Mouse (Mus musculus): Measurements from ENCODE around the gene Nectin1. TPM values are rescaled to one million over a fixed set of nuclear protein-coding genes. Genes with fewer than 3 reads are reported as not detected.

Gene Nectin1
- polyA plus RNA-seq, 1 experiment from 2014 or later, result 3.7 TPM

- no peak; the same call in 1 of the 2 replicates for ATAC-seq (replicated peaks; ENCODE audit: low FRiP score, low read depth)
- no peak overlapping the region for H3K4me2 ChIP-seq (ENCODE audit: low read length)
- H3K4me1 ChIP-seq (replicated peaks; ENCODE audit: insufficient read depth, low read length), result no peaks in the 10 kb centered on the region
- 69% methylated on average over 11 of the region's 11 CpGs for WGBS
- TF ChIP-seq CTCF (IDR thresholded peaks at IDR 0.05; ENCODE audit: low read depth), result no peak
- DNase-seq (ENCODE audit: low spot score), result peak; percentile 87
- H3K36me3 ChIP-seq (ENCODE audit: insufficient read depth, low read length), result no peaks in the 10 kb centered on the region
- no peak overlapping the region for H3K9ac ChIP-seq (ENCODE audit: low read depth, low read length)
- H3K27me3 ChIP-seq (ENCODE audit: insufficient read depth, low read length), result no peaks in the 10 kb centered on the region
- H3K9me3 ChIP-seq (replicated peaks; ENCODE audit: low read length), result no peaks in the 10 kb centered on the region
- H3K4me3 ChIP-seq (replicated peaks; ENCODE audit: low read depth, low read length), result no peak overlapping the region
- H3K27ac ChIP-seq, result no peak overlapping the region
Measured at GRCm38 (mm10) chr9:43796841-43797740, 53.3 kb downstream of the Nectin1 start.

GRCm38 (mm10) chr9:43797746-43798145 is 54.0 kb downstream of the Nectin1 start:
- WGBS, result 32% methylated on average over 7 of the region's 7 CpGs
- peak; percentile 65 for DNase-seq (ENCODE audit: low spot score)

GRCm38 (mm10) chr9:43800525-43800924 is 56.7 kb downstream of the Nectin1 start:
- Histone ChIP-seq H3K27ac (no peak overlapping the region), H3K4me1 (replicated peaks; ENCODE audit: insufficient read depth, low read length) (no peaks in the 10 kb centered on the region), H3K27me3 (ENCODE audit: insufficient read depth, low read length) (no peaks in the 10 kb centered on the region), H3K9ac (ENCODE audit: low read depth, low read length) (no peak overlapping the region), H3K4me2 (ENCODE audit: low read length) (no peak overlapping the region), H3K4me3 (replicated peaks; ENCODE audit: low read depth, low read length) (no peak overlapping the region), H3K9me3 (replicated peaks; ENCODE audit: low read length) (no peaks in the 10 kb centered on the region), H3K36me3 (ENCODE audit: insufficient read depth, low read length) (no peaks in the 10 kb centered on the region)
- ATAC-seq (replicated peaks; ENCODE audit: low FRiP score, low read depth), result no peak
- no peak for DNase-seq (ENCODE audit: low spot score)
- no peak for TF ChIP-seq CTCF (IDR thresholded peaks at IDR 0.05; ENCODE audit: low read depth)
- 59% methylated on average over 2 of the region's 2 CpGs for WGBS

More at GRCm38 (mm10) chr9:43797746-43798145, 54.0 kb downstream of the Nectin1 start:
- ATAC-seq (replicated peaks; ENCODE audit: low FRiP score, low read depth), result no peak; the same call in 1 of the 2 replicates
- no peak for TF ChIP-seq CTCF (IDR thresholded peaks at IDR 0.05; ENCODE audit: low read depth)
- H3K4me2 ChIP-seq (ENCODE audit: low read length), result no peak overlapping the region
- H3K36me3 ChIP-seq (ENCODE audit: insufficient read depth, low read length), result no peaks in the 10 kb centered on the region
- H3K27me3 ChIP-seq (ENCODE audit: insufficient read depth, low read length), result no peaks in the 10 kb centered on the region
- H3K9me3 ChIP-seq (replicated peaks; ENCODE audit: low read length), result no peaks in the 10 kb centered on the region
- H3K27ac ChIP-seq, result no peak overlapping the region
- no peak overlapping the region for H3K9ac ChIP-seq (ENCODE audit: low read depth, low read length)
- no peak overlapping the region for H3K4me3 ChIP-seq (replicated peaks; ENCODE audit: low read depth, low read length)
- H3K4me1 ChIP-seq (replicated peaks; ENCODE audit: insufficient read depth, low read length), result no peaks in the 10 kb centered on the region

- Histone ChIP-seq H3K4me2 (ENCODE audit: low read length) (no peak overlapping the region), H3K27me3 (ENCODE audit: insufficient read depth, low read length) (no peaks in the 10 kb centered on the region), H3K4me3 (replicated peaks; ENCODE audit: low read depth, low read length) (no peak overlapping the region), H3K27ac (no peak overlapping the region), H3K9ac (ENCODE audit: low read depth, low read length) (no peak overlapping the region), H3K36me3 (ENCODE audit: insufficient read depth, low read length) (no peaks in the 10 kb centered on the region), H3K9me3 (replicated peaks; ENCODE audit: low read length) (no peaks in the 10 kb centered on the region), H3K4me1 (replicated peaks; ENCODE audit: insufficient read depth, low read length) (no peaks in the 10 kb centered on the region)
- DNase-seq (ENCODE audit: low spot score) (peak; percentile 69), ATAC-seq (replicated peaks; ENCODE audit: low FRiP score, low read depth) (peak; percentile 72)
- TF ChIP-seq CTCF (IDR thresholded peaks at IDR 0.05; ENCODE audit: low read depth), result peak; percentile 90
- 43% methylated on average over 5 of the region's 5 CpGs for WGBS
Measured at GRCm38 (mm10) chr9:43801911-43802310, 58.1 kb downstream of the Nectin1 start.

- 24% methylated on average over 6 of the region's 6 CpGs for WGBS
Measured at GRCm38 (mm10) chr9:43807565-43807964, 63.8 kb downstream of the Nectin1 start.

GRCm38 (mm10) chr9:43808099-43808498 is 64.3 kb downstream of the Nectin1 start:
- H3K9me3 ChIP-seq (replicated peaks; ENCODE audit: low read length), result no peaks in the 10 kb centered on the region
- H3K27ac ChIP-seq, result no peak overlapping the region
- no peak overlapping the region for H3K4me3 ChIP-seq (replicated peaks; ENCODE audit: low read depth, low read length)
- no peaks in the 10 kb centered on the region for H3K36me3 ChIP-seq (ENCODE audit: insufficient read depth, low read length)
- 8% methylated on average over 4 of the region's 4 CpGs for WGBS
- DNase-seq (ENCODE audit: low spot score) (no peak), ATAC-seq (replicated peaks; ENCODE audit: low FRiP score, low read depth) (no peak)
- H3K4me2 ChIP-seq (ENCODE audit: low read length), result no peak overlapping the region
- no peak overlapping the region for H3K9ac ChIP-seq (ENCODE audit: low read depth, low read length)
- no peak for TF ChIP-seq CTCF (IDR thresholded peaks at IDR 0.05; ENCODE audit: low read depth)
- H3K4me1 ChIP-seq (replicated peaks; ENCODE audit: insufficient read depth, low read length), result no peaks in the 10 kb centered on the region; the same call in 1 of the 2 replicates
- no peaks in the 10 kb centered on the region for H3K27me3 ChIP-seq (ENCODE audit: insufficient read depth, low read length)

More at GRCm38 (mm10) chr9:43807565-43807964, 63.8 kb downstream of the Nectin1 start:
- no peak overlapping the region for H3K4me2 ChIP-seq (ENCODE audit: low read length)
- H3K9ac ChIP-seq (ENCODE audit: low read depth, low read length), result no peak overlapping the region
- no peak overlapping the region for H3K4me3 ChIP-seq (replicated peaks; ENCODE audit: low read depth, low read length)
- no peaks in the 10 kb centered on the region for H3K9me3 ChIP-seq (replicated peaks; ENCODE audit: low read length)
- DNase-seq (ENCODE audit: low spot score) (no peak), ATAC-seq (replicated peaks; ENCODE audit: low FRiP score, low read depth) (no peak)
- no peak for TF ChIP-seq CTCF (IDR thresholded peaks at IDR 0.05; ENCODE audit: low read depth)
- no peak overlapping the region for H3K27ac ChIP-seq
- no peaks in the 10 kb centered on the region for H3K36me3 ChIP-seq (ENCODE audit: insufficient read depth, low read length)
- H3K27me3 ChIP-seq (ENCODE audit: insufficient read depth, low read length), result no peaks in the 10 kb centered on the region
- no peaks in the 10 kb centered on the region; the same call in 1 of the 2 replicates for H3K4me1 ChIP-seq (replicated peaks; ENCODE audit: insufficient read depth, low read length)

Measured in kidney, postnatal 0 days (tissue).